Mouse (Mus musculus): ENCODE results near the gene Zfp3.
"Not testable (repeated sequence)": the region's sequence is repeated elsewhere in the genome, so short reads cannot be mapped to it uniquely, and the experiment has no call there.

The Zfp3 gene

DNA sequence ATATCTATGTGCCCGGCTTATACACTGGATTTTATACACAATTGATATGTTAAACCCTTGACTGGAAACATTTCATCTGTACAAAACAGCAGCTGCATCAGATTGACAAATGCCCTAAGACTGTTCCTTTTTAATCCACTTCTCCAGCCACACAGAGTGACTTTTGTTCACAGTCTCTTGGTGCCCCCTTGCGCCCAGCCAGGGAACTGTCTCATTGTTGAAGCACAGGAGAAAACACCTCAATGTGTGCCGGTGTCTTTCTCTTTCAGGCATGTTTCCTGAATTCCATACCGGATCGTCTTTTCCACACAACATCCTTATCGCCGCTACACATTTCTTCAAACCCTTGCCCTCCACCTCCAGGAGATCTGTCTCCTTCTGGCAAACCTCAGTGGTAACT is 8.4 kb upstream of the Zfp3 start:
- DNase-seq (ENCODE audit: low spot score in 2 of 2) = peak; percentile 77 to 91

DNA sequence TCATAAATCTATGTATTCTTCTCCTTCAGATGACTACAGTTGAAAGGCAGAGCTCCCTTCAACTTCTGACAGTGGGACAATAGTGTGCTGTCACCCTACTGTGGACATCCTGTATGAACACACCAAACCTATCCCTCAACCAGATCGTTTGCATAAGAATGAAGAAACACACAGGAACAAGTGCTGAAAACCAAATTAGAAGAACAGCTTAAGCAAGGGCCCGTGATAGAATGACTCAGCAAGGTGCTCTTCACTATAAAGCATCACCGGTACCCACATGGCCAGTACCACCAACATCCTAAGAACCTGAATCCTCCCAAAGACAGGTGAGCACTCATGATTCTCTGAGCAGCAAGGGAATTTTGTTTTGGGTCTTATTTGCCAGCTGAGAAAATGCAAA is 3.6 kb upstream of the Zfp3 start:
- DNase-seq (ENCODE audit: low spot score in 2 of 2) = not testable (repeated sequence)

DNA sequence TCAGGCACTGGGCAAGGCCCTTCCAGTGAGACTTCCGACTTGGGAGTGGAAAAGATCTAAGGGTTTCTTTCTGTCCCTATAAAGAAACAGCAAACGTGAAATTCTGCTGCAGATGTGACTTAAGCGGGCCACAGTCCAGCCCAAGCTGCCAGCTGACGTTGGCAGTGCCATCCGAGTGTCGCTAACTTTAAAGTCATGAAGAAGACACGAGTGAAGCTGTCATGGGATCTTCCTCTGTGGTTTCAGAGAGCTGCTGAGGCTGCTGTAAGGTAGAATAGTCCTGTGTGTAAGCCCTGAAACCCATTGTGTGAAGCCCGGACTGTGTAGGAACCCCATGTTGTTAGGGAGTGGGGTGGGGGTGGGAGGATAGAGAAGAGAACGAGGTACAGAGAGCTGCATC is 1.4 kb upstream of the Zfp3 start:
- DNase-seq (ENCODE audit: low spot score in 2 of 2) = no peak

DNA sequence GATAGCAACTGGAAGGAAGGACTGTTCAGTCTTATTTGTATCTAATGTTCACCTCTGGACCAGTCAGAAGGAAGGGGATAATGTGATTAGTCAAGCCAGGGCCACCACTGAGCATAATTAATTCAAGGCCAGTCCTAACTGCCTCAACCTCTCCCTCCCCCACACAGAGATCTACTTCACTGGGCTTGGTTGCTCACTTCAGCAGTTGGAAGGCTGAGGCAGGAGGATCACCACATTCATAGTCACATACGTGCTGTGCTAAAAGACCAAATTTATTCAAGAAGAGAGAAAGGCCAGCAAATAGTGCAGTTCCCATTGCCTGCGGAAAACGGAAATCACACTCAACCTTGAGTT is 450 bp upstream of the Zfp3 start:
- no peak for DNase-seq (ENCODE audit: low spot score in 2 of 2)

DNA sequence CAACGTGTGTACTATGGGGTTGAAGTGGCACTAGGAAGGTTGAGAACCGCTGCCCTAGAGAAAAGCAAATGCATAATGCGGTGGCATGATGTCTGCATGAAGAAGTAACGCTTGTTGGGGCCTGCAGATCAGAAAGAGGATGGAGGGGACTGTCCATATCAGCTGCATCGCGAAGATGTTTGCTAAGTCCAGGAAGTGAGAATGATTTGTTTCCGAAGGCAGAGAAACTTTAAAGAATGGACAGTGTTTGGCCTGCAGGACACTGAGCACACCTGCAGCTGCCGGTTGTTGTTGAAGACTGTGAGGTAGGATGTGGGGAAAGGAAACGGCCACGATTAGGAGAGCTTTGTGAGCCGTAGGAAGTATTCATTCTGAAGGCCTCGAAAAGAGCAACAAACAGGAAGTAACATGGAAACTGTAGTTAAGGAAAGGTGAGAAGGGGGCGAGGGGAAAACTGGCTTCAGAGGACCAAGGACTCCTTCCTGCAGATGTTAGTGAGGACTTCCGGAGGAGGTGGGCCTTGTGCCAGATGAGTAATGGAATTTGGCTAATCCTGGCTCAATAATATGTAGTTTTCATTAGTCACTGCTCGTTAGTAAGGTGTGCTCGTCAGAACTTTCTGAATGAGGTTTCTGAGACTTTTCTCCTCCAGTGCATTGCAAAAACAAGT is 1.9 kb downstream of the Zfp3 start:
- no peak for DNase-seq (ENCODE audit: low spot score in 2 of 2)

DNA sequence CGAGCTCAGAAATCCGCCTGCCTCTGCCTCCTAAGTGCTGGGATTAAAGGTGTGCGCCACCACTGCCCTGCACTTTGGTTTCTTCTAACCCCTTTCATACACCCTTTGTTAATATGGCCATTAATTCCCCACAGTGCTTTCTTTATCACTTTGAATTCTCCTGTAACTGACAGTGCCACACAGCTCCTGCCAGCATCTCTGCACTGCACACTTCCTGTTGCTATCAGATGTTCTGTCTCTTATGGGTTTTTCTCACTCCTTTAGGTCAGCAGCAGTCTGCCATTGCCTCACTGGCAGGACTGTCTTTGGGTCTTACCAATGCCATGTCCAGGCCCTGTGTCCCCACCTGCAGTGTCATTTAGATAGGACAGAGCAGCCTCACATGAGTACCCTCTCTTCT is 6.8 kb downstream of the Zfp3 start:
- no peak for DNase-seq (ENCODE audit: low spot score in 2 of 2)

DNA sequence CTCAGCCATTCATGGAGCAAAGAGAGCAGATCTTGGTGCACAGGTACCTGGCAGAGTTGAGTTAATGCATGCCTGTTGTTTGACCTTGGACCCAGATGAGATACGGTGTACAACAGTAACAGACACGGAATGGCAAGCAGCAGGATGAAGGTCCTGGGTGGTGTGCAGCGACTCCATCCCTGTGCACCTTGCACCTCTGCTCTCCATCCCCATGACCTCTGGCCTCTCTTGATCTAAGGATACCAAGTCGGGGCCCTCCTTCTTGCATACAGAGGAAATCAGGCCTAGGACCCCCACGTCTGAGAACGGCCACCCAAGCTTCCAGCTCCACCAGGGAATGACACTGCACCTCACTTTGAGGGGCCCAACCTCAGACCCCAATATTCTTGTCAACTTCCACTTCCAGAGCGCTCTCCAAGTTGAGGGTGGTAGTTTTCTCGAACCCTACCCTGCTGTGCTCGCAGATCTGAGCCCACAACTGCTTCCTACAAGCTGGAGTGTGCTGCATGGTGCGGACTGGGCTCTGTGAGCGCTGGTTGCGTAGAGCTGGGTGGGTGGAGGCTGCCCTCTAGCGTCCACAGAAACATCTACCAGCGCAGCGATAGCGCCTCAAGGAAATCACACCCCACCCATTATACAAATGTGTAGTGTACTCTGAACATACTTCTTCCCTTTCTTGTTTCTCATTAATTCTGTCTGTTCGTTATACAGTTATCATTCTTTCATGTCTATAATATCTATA is 13.0 kb downstream of the Zfp3 start:
- peak; percentile 81 to 82 for DNase-seq (ENCODE audit: low spot score in 2 of 2)

DNA sequence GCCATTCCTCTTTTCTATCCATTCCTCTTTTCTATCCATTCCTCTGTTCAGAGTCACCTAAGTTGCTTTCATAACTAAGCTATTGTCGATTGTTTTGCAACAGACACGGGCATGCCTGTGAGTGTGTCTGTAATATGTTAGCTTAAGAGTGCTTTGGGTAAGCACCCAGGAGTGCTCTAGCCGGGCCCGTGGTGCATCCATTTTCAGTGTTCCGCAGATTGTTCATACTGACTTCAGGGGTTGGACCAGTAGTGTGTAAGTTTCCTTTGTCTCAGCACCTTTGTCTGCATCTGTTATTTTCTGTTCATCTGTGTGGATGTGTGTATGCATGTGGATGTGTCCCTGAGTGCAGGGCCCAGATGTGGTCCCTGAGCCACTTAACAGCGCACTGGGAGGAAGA is 13.6 kb downstream of the Zfp3 start:
- DNase-seq (ENCODE audit: low spot score in 2 of 2) = no peak

DNA sequence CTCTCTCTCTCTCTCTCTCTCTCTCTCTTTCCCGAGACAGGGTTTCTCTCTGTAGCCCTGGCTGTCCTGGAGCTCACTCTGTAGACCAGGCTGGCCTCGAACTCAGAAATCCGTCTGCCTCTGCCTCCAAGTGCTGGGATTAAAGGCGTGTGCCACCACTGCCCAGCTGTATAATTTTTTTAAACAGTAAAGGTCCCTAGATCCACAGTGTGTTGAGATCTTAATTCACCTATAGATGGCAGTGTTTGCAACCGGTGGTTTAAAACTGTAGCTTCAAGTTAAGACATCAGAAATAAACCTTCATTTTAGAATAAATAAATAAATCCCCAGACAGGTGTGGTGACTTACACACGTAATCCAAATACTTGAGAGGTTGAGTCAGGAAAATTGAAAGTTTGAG is 14.0 kb downstream of the Zfp3 start:
- not testable (repeated sequence) for DNase-seq (ENCODE audit: low spot score in 2 of 2)

DNA sequence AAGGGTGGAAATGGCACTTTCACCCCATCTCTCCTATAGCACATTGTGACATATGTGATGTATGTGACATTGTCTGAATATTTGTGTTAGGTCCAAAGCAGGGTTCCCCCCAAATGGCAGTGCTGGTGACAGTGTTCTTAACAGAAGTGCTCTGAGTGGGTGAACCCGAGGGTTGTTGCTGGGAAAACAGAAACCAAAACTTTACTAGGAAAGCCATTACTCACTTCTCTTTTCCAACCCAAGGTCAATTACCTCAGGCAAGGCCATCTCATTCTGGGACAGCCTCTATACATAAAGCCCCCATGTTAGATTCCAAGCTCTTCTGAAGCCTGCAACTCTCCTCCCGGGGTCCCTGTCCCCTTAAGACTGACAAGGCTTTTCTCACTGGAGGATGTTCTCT is 21.9 kb downstream of the Zfp3 start:
- no peak for DNase-seq (ENCODE audit: low spot score in 2 of 2)

DNA sequence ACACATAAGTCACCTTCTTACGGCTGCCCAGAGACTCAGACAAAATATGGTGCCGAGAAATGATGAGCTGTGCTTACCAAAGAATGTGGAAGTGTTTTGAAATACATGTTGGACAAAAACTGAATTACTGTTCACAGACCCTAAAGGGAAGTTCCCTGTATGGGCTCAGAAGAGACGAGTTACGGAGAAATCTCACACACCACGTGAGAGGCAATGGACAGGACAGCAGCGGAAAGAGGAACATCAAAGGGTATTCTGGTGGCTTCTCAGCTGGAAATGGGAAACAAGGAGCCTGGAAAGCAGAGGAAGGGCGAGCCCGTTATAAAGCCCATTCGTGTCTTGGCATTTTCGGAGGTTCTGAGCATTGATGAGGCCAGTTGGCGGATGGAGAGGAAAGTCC is 23.0 kb downstream of the Zfp3 start:
- no peak for DNase-seq (ENCODE audit: low spot score in 2 of 2)

DNA sequence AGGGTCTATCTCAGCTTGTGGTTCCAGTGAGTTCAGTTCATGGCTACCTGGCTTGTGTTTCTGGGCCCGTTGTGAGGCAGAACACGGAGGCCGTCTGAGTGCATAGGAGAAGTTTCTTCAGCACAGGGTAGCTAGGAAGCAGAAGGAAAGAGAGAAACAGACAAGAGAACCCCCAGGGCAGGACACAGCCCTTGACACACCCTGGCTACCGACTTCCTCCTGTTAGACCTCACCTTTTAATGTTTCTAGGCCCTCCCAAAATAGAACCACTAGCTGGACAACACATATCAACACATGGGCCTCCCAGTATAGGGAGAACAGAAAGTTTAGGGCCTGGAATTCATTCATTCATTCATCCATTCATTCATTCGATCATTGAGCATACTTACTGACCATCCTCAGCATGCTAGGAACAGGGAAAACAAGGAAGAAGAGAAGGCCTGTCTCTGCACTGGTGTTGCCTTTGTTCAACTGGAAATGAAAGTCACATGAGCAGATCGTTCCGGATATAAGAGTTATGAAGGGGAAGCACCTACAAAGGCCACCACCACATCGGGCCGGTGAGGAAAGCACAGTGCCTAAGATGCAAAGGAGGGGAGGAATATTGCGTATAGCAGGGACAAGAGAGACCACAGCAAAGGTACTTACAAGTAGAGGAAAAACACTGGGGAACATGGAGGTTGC is 25.1 kb downstream of the Zfp3 start:
- no peak for DNase-seq (ENCODE audit: low spot score in 2 of 2)

DNA sequence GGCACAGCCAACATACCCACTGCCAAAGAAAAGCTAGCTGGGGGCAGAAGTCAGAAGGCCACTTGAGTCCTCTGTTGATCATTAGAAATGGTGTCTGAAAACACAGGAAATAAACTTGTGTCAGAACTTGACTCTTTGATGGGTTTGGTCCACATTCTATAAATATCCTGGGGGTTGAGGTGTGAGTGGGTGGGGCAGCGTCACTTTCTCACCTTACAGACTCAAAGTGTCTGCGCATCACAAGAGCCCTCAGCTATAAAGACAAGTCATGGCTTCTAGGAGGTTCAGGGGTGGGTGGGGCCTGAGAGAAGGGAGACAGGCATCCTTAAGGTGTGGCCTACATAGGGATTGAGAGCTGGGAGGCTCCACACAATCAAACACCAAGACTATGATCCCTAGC is 26.4 kb downstream of the Zfp3 start:
- no peak for DNase-seq (ENCODE audit: low spot score in 2 of 2)

DNA sequence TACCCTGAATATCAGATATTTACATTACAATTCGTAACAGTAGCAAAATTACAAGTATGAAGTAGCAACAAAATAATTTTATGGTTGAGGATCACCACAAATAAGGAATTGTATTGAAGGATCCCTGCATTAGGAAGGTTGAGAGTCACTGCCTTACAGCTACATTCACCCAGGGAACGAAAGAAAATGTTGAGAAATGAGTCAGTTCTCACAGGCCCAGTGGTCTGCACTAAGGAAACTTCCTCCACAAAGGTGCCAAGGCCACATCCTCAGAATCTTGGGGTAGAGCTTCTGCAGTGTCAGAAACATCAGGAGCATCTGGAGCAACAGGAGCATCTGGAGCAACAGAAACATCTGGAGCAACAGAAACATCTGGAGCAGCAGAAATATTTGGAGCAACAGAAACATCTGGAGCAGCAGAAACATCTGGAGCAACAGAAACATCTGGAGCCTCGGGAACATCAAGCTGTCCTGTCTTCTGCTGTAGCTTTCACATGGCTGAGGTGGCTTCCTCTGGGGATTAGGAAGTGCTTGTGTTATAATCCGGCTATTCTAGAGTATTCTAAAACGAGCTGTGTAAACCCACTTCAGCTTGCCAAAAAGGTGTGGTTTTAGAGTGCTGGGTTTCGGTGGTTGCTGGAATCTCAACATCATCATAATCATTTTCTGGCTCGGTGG is 27.0 kb downstream of the Zfp3 start:
- DNase-seq (ENCODE audit: low spot score in 2 of 2) = no peak

DNA sequence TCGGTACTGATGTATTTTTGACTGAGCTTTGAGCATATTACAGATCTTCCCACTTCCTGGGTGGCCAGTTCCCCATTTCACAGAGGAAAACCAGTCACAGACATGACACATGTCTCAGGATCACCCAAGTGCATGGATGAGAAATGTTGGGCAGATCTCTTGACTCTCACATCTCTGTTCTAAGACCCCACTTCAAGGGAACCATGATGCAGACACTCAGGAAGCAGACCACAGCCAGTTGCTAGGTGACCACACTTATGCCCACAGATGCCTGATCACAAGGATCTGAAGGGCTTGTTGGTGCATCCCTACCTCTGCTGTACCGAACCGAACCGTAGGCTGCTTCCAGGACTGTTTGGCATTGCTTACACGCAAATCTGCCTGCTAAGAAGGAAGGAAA is 27.7 kb downstream of the Zfp3 start:
- DNase-seq (ENCODE audit: low spot score in 2 of 2) = no peak

DNA sequence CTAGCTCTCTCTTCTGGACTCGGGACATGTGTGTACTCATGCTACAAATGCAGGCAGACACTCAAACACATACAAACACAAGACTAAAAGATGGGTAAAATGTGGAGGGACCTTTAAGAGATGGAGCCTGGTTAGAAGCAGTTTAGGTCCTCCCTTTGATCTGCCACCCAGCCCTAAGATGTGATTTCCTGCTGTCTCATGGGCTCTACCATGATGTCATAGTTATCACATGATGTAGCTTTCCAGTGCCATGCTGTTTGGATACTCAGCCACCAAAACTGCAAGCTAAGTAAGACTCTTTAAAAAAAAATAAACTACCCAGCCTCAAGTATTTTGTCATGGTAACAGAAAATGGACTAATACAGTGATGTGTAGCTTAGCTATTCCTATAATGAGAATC is 28.4 kb downstream of the Zfp3 start:
- no peak for DNase-seq (ENCODE audit: low spot score in 2 of 2)

DNA sequence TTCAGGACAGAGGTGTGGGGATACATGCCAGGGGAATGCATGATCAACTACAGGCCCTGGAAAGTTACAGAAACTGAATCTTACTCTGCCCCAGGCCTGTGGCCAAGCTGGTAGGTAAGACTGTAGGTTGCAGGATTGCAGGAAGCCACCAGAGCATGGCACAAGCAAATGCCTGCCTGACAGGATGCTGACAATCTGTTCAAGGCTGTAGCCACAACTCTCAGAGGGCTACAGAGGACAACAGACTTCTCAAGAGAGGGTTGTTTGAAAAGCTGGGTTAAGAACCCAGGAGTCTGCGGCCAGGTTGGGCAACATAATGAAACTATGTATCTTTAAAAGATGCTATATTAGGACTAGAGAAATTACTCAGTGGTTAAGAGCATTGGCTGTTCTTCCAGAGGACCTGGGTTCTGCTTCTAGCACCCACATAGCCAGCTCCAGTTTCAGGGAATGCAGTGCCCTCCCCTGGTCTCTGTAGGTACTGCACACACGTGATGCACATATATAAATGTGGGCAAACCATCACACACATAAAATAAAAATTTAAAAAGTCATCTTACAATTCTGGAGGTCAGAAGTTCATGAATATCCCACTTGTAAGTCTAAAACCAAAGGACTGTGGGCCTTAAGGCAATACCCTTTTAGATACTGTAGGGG is 38.3 kb downstream of the Zfp3 start:
- DNase-seq (ENCODE audit: low spot score in 2 of 2) = no peak

DNA sequence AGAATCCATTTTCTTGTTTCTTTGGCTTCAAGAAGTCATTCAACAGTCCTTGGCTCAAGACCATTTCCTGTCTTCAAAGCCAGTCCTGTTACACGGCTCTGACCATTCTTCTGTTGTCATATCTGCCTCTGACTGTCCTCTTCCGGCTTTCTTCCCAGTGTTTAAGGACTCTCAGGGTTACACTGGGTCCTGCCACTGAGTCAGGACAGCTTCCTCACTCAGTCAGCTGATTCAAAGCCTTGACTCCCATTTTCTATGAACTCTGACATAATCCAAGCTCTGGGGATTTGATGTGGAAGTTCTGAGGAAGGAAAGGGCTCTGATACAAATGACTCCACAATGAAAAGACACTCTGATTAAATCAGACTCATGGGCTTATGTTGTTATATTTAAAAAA is 38.9 kb downstream of the Zfp3 start:
- DNase-seq (ENCODE audit: low spot score in 2 of 2) = no peak

DNA sequence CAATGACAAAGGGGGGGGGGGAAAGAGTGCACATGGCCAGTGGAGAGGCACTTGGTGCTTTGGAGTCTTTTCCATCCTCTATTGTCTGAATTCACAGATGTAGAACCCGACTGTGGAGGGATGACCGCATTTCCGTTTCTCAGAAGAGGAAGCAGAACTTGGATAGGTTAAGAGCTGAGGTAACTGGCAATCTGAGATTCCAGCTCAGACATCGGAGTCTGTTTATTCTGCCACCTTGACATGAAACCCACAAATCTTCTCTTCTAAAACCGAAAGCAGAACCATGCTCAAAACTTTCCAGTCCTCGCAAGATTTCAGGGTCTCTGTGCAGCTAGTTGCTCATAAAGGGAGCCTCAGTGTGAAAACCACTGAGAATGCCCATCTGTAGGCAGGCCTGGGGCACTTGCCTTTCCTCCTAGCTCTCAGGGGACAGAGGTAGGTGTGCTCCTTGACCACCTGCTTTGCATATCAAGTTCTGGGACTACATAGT is 39.7 kb downstream of the Zfp3 start:
- DNase-seq (ENCODE audit: low spot score in 2 of 2) = no peak

DNA sequence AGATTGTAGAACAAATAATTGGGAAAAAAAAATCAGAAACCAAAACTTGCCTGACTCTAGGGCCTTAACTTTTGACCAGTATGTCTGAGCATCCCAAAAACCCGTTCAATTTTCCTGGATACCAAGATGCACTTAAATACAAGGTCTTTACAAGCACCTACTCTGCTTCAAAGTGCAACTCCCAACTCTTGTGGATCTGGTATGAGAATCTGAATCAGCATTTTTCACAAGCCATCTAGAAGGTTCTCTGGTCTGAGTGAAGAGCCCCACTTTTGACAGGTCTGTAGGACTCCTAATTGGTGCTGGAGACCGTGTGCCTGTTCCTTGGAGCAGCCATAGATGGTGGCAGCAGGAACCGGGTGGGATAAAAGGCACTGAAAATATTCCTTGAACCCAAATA is 40.4 kb downstream of the Zfp3 start:
- no peak for DNase-seq (ENCODE audit: low spot score in 2 of 2)

DNA sequence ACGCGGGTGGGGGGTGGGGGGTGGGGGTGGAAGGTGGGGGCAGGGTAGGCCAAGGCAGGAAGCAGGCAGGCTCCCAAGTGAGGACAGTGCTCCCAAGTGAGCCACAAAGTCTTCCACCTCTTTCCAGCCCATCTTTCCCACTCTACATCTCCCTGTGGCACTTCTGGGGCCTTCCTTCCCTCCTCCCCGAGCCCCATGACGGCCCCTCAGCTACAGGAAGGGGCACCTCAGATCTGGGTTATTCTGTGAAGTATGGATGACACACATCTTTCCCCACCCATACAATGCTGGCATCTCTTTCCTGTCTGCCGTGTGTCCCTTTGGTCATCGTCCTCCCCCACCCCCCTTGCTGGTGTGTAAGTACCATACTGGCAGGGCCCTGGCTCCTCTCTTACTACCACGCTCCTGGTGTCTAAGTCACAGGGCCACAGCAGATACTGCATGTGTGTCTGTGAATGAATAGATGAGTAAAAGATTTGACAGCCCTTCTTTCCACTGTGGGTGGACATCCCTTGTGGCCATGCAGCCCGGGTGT is 41.7 kb downstream of the Zfp3 start:
- no peak for DNase-seq (ENCODE audit: low spot score in 2 of 2)

DNA sequence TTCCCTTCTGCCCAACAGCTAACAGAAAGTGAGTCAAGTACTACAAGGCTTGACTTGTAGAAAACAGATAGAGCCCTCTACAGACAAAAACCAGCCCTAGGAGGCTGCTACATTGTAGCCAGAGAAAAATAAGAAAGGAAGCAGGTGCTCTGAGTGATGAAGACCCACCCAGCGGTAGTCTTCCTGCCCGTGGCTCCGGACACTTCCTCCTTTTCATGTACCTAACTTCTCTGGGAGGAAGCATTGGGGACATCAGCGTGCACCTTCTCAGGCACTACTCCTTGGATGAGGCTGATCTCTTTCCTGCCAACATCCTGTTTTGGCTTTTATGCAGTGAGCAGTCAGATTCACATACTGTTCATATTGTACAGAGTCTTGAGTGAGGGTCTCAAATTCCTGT is 42.7 kb downstream of the Zfp3 start:
- DNase-seq (ENCODE audit: low spot score in 2 of 2) = no peak

Measured in right cerebral cortex, postnatal 10 days (tissue).